Mouse (Mus musculus): ENCODE data around the gene Cd163l1. TPM values are rescaled to one million over a fixed set of nuclear protein-coding genes. Genes with fewer than 3 reads are reported as not detected.

Gene Cd163l1
- polyA plus RNA-seq, 1 experiment, result 0.03 TPM

DNA sequence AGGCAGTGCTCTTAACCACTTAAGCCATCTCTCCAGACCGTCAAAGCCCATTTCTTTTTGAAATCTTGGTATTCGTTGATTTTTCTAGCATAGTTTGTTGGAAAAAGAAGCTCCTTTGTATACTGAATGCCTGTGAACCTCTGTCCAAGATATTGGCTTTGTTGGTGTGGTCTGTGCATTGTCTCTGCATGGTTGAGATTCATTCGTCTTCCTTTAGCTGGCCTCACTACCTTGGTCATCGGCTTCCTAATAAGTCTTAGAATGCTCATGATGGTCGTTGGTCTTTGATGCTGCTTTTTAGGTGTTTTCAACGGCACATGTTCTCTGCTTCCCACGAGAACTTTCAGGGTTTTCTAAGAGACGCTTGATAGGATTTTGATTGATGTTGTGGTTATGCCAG, 22.1 kb upstream of the Cd163l1 start:
- no peak for DNase-seq
- Histone ChIP-seq H3K27ac (ENCODE audit: insufficient read depth, low read length) (no peak overlapping the region), H3K27me3 (ENCODE audit: control insufficient read depth, insufficient read depth, low read length) (no peaks in the 10 kb centered on the region), H3K4me3 (replicated peaks; ENCODE audit: insufficient read depth, low read depth, low read length) (no peak overlapping the region), H3K4me1 (ENCODE audit: control insufficient read depth, insufficient read depth, low read length) (no peaks in the 10 kb centered on the region)
- TF ChIP-seq CTCF (IDR thresholded peaks at IDR 0.05; ENCODE audit: borderline replicate concordance, insufficient read depth, low read depth, low read length), result no peak
- TF ChIP-seq POLR2A (IDR thresholded peaks at IDR 0.05; ENCODE audit: borderline replicate concordance, insufficient read depth, low read length), result no peak
- 80% methylated on average over 8 of the region's 8 CpGs for WGBS

DNA sequence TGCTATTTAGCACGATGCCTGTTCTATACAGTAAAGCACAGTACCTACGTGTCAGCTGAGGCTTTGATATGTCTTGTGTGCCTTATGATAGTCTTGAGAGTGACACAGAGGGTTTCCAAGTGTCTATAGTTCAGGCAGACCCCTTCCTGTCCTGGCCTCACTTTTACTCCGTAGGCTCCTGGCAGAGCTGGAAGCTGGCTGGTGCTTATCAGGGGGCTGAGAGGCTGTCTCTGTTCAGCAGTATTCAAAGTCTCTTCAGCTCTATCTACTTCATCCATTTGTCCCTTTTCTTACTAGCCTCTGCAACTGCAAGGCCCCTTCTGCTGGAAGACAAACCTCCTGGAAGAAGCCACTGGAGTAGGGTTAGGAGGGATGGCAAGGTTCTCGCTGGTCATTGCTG, 17.0 kb upstream of the Cd163l1 start:
- TF ChIP-seq POLR2A (IDR thresholded peaks at IDR 0.05; ENCODE audit: borderline replicate concordance, insufficient read depth, low read length) (no peak), CTCF (IDR thresholded peaks at IDR 0.05; ENCODE audit: borderline replicate concordance, insufficient read depth, low read depth, low read length) (no peak)

DNA sequence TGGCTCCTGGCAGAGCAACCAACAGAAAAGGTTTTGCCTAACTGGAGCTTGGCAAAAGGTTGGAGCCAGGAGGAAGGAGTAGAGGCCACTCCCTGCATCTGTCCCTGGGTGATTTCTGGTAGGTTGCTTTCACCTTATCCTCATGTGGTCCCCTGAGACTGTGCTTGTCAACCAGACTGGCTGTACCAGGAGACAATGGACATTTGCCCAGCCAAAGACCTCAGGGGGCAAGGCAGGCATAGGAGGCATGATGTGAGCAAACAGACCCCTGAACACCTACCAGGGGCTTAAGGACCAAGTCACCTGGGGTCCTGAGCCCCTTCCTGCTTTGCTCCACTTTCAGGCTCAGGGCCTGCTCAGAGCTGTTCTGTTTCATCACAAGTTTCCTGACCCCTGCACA, 12.2 kb upstream of the Cd163l1 start, which contains the start of gene Olfr524:
Gene Olfr524 (minus strand): TSS at position 101 of the 400 bp plus-strand sequence.
- Histone ChIP-seq H3K27me3 (ENCODE audit: control insufficient read depth, insufficient read depth, low read length) (no peaks in the 10 kb centered on the region), H3K4me3 (replicated peaks; ENCODE audit: insufficient read depth, low read depth, low read length) (no peak within 1 kb of the TSS), H3K27ac (ENCODE audit: insufficient read depth, low read length) (no peak within 1 kb of the TSS), H3K4me1 (ENCODE audit: control insufficient read depth, insufficient read depth, low read length) (no peaks in the 10 kb centered on the region)
- no peak for DNase-seq
- TF ChIP-seq POLR2A (IDR thresholded peaks at IDR 0.05; ENCODE audit: borderline replicate concordance, insufficient read depth, low read length) (no peak), CTCF (IDR thresholded peaks at IDR 0.05; ENCODE audit: borderline replicate concordance, insufficient read depth, low read depth, low read length) (no peak)

More for the DNA sequence above, 17.0 kb upstream of the Cd163l1 start:
- no peak for DNase-seq
- WGBS, result 83% methylated on average over 4 of the region's 4 CpGs
- Histone ChIP-seq H3K27me3 (ENCODE audit: control insufficient read depth, insufficient read depth, low read length) (no peaks in the 10 kb centered on the region), H3K4me3 (replicated peaks; ENCODE audit: insufficient read depth, low read depth, low read length) (no peak overlapping the region), H3K4me1 (ENCODE audit: control insufficient read depth, insufficient read depth, low read length) (no peaks in the 10 kb centered on the region), H3K27ac (ENCODE audit: insufficient read depth, low read length) (no peak overlapping the region)

DNA sequence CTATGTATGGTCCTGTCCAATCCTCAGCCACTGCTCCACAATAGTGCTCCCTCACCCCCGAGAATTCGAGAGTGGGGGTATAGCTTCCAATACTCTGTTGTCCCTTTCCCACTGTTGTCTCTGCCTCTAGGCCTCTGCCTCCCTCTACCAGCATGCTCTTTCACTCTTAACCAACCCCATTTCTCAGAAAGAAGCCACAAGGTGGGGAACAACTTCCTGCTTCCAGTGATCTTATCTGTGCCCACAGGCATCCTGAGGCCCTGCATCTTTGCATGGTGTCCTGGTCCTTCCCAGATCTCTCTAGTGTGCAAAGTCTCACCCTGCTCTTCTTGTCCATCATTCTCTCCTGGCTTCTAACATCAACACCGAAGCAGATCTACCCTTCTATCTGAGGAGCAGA, 11.2 kb upstream of the Cd163l1 start:
- H3K27ac ChIP-seq (ENCODE audit: insufficient read depth, low read length), result no peak overlapping the region
- no peak for DNase-seq
- 90% methylated on average over 3 of the region's 3 CpGs for WGBS

DNA sequence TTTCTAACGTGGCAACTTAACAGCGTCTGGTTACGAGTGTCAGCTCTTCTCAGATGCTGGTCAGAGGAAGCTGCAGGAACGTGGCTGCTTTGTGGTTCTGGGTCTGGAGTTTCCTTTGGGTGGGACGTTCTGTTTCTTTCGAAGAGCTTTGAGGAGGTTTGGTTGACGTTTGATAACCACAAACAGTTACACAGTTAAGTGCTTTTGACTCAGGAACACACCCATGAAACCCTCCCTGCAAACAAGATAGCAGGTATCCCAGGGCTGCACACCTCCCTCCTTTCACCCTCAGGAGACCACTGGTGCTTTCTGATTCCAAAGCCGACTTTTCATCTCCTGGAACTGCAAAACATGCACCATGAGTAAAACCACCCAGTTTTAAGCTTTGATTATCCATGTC, 9.9 kb upstream of the Cd163l1 start:
- Histone ChIP-seq H3K4me3 (replicated peaks; ENCODE audit: insufficient read depth, low read depth, low read length) (no peak overlapping the region), H3K27ac (ENCODE audit: insufficient read depth, low read length) (no peak overlapping the region), H3K27me3 (ENCODE audit: control insufficient read depth, insufficient read depth, low read length) (no peaks in the 10 kb centered on the region), H3K4me1 (ENCODE audit: control insufficient read depth, insufficient read depth, low read length) (no peaks in the 10 kb centered on the region)
- DNase-seq, result no peak
- 78% methylated on average over 8 of the region's 8 CpGs for WGBS
- TF ChIP-seq CTCF (IDR thresholded peaks at IDR 0.05; ENCODE audit: borderline replicate concordance, insufficient read depth, low read depth, low read length) (no peak), POLR2A (IDR thresholded peaks at IDR 0.05; ENCODE audit: borderline replicate concordance, insufficient read depth, low read length) (no peak)

More for the DNA sequence above, 11.2 kb upstream of the Cd163l1 start:
- Histone ChIP-seq H3K27me3 (ENCODE audit: control insufficient read depth, insufficient read depth, low read length) (no peaks in the 10 kb centered on the region), H3K4me1 (ENCODE audit: control insufficient read depth, insufficient read depth, low read length) (no peaks in the 10 kb centered on the region), H3K4me3 (replicated peaks; ENCODE audit: insufficient read depth, low read depth, low read length) (no peak overlapping the region)
- TF ChIP-seq POLR2A (IDR thresholded peaks at IDR 0.05; ENCODE audit: borderline replicate concordance, insufficient read depth, low read length) (no peak), CTCF (IDR thresholded peaks at IDR 0.05; ENCODE audit: borderline replicate concordance, insufficient read depth, low read depth, low read length) (no peak)

DNA sequence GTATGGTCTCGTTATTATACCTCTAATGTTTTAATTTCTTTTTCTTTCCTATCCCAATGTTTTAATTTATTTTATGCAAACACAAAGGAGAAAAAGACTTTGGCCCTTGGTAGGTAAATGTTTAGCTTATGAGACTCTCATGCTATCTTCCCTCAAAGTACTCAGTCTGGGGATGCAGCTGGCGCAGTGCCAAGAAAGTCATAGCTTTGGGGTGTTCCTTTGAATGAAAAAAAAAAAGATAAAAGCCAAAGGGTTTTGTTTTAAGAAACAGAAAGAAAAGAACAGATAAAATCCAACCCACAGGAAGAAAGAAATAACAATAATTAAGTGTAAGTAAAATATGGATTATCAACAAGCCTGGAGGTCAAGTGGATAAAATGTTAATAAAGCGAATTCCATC, 9.4 kb upstream of the Cd163l1 start:
- Histone ChIP-seq H3K27ac (ENCODE audit: insufficient read depth, low read length) (no peak overlapping the region), H3K4me3 (replicated peaks; ENCODE audit: insufficient read depth, low read depth, low read length) (no peak overlapping the region), H3K4me1 (ENCODE audit: control insufficient read depth, insufficient read depth, low read length) (no peaks in the 10 kb centered on the region), H3K27me3 (ENCODE audit: control insufficient read depth, insufficient read depth, low read length) (no peaks in the 10 kb centered on the region)
- DNase-seq, result no peak
- TF ChIP-seq CTCF (IDR thresholded peaks at IDR 0.05; ENCODE audit: borderline replicate concordance, insufficient read depth, low read depth, low read length) (no peak), POLR2A (IDR thresholded peaks at IDR 0.05; ENCODE audit: borderline replicate concordance, insufficient read depth, low read length) (no peak)
- WGBS, result 79% methylated on average over 3 of the region's 3 CpGs

DNA sequence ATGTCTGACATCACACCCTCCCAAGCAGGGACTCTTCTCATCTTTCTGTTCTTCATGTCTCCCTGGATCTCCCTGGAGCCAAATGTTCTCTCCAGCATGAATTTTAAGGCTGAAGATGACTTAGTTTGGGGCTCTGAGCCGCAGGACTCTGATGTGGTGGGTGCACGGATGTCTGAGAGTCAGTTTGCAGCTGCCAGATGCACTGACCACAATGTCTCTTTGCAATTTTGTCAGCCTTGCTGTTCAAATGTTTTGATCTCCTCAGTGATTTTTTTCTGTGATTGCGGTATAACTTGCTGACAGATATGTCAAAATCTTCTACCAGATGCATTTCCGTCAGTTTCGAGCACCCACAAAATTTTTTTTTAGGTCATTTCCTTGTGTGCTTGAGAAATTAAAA, 4.2 kb upstream of the Cd163l1 start:
- no peak overlapping the region for H3K4me3 ChIP-seq (replicated peaks; ENCODE audit: insufficient read depth, low read depth, low read length)
- H3K27me3 ChIP-seq (ENCODE audit: control insufficient read depth, insufficient read depth, low read length), result no peaks in the 10 kb centered on the region
- DNase-seq, result no peak
- H3K27ac ChIP-seq (ENCODE audit: insufficient read depth, low read length), result no peak overlapping the region
- no peaks in the 10 kb centered on the region for H3K4me1 ChIP-seq (ENCODE audit: control insufficient read depth, insufficient read depth, low read length)
- no peak for TF ChIP-seq POLR2A (IDR thresholded peaks at IDR 0.05; ENCODE audit: borderline replicate concordance, insufficient read depth, low read length)
- no peak for TF ChIP-seq CTCF (IDR thresholded peaks at IDR 0.05; ENCODE audit: borderline replicate concordance, insufficient read depth, low read depth, low read length)
- 83% methylated on average over 5 of the region's 5 CpGs for WGBS

DNA sequence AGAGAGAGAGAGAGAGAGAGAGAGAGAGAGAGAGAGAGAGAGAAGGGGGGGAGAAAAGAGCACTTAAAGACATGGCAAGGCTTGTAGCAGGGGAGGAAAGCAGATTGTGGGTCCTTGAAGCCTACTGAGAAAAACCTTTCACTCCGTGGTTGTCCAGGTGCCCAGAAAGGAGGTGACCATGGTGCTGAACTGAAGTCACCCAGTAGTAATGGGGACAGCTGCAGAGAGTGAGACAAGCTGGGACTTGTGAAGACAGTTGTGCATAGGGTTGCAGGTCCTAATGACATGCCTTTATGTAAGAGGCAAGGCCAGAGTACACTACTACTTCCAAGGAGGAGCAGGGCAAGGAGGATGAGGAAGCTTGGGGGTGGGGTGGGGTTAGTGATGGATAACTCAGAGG, 1.2 kb downstream of the Cd163l1 start:
- no peak overlapping the region for H3K4me3 ChIP-seq (replicated peaks; ENCODE audit: insufficient read depth, low read depth, low read length)
- H3K27ac ChIP-seq (ENCODE audit: insufficient read depth, low read length), result no peak overlapping the region
- TF ChIP-seq CTCF (IDR thresholded peaks at IDR 0.05; ENCODE audit: borderline replicate concordance, insufficient read depth, low read depth, low read length), result no peak
- TF ChIP-seq POLR2A (IDR thresholded peaks at IDR 0.05; ENCODE audit: borderline replicate concordance, insufficient read depth, low read length), result no peak
- DNase-seq, result no peak
- H3K4me1 ChIP-seq (ENCODE audit: control insufficient read depth, insufficient read depth, low read length), result no peaks in the 10 kb centered on the region
- H3K27me3 ChIP-seq (ENCODE audit: control insufficient read depth, insufficient read depth, low read length), result no peaks in the 10 kb centered on the region
- WGBS, result 23% methylated on average over 1 of the region's 1 CpGs

All from cerebellum, adult 2 months (tissue).